Mouse (Mus musculus) neural tube, embryonic 12.5 days (tissue): ENCODE data around the gene Nfyb. TPM values are rescaled to one million over a fixed set of nuclear protein-coding genes. Genes with fewer than 3 reads are reported as not detected.

Experiments
- ATAC-seq: fragments of 200-750 bp; cut with Nextera tagmentation; 2 replicates; pipeline ENCODE4 v1.8.0; 2017; ENCODE audit warnings: low read depth, mild to moderate bottlenecking, moderate TSS enrichment, moderate library complexity; ENCODE audit not compliant: low FRiP score
- H3K27ac ChIP-seq: fragments of 300-500 bp; sonication (generic); 2 replicates; pipeline ENCODE4 v1.5.1; 2016
- H3K27me3 ChIP-seq: fragments of 300-500 bp; sonication (generic); replicated peaks from 2 replicates; pipeline ENCODE4 v1.6.1; 2016; ENCODE audit warnings: mild to moderate bottlenecking
- H3K36me3 ChIP-seq: fragments of 300-500 bp; sonication (generic); 2 replicates; pipeline ENCODE4 v1.6.1; 2016; ENCODE audit warnings: mild to moderate bottlenecking
- H3K4me1 ChIP-seq: fragments of 300-500 bp; sonication (generic); 2 replicates; pipeline ENCODE4 v1.6.1; 2016
- H3K4me2 ChIP-seq: fragments of 300-500 bp; sonication (generic); replicated peaks from 2 replicates; pipeline ENCODE4 v1.6.1; 2016; ENCODE audit warnings: mild to moderate bottlenecking
- H3K4me3 ChIP-seq: fragments of 300-500 bp; sonication (generic); 2 replicates; pipeline ENCODE4 v1.5.1; 2016
- H3K9ac ChIP-seq: fragments of 300-500 bp; sonication (generic); 2 replicates; pipeline ENCODE4 v1.6.1; 2016; ENCODE audit warnings: mild to moderate bottlenecking
- H3K9me3 ChIP-seq: fragments of 300-500 bp; sonication (generic); 2 replicates; pipeline ENCODE4 v1.6.1; 2016; ENCODE audit warnings: mild to moderate bottlenecking
- WGBS: fragments of 180-500 bp; shearing (Covaris S2); methylation state at CpG from one replicate; pipeline ENCODE4 v1.1.7; 2016; 5-methylcytosine and 5-hydroxymethylcytosine counted together
- polyA plus RNA-seq: library from polyadenylated mRNA; unstranded; fragments of >200 nt; fragmentation: Nextera tagmentation; extraction: Ambion mirVana; gene quantifications from 2 replicates; pipeline ENCODE4 v1.2.1, GENCODE M21; 2016

Gene Nfyb
- polyA plus RNA-seq, result 55.6 and 56.8 TPM in 2 replicates

- Histone ChIP-seq H3K4me3 (peak within 1 kb of the TSS; percentile 96), H3K4me1 (peaks cover 28% of the 10 kb centered on the region), H3K9me3 (no peaks in the 10 kb centered on the region), H3K4me2 (peak within 1 kb of the TSS; percentile 56), H3K27ac (peak within 1 kb of the TSS; percentile 100), H3K36me3 (peaks cover 15% of the 10 kb centered on the region), H3K9ac (peak within 1 kb of the TSS; percentile 99), H3K27me3 (no peaks in the 10 kb centered on the region)
- ATAC-seq, result peak; percentile 96
- WGBS, result 2% methylated on average over 66 of the region's 68 CpGs
Observed at GRCm38 (mm10) chr10:82763840-82764631, at the start of gene Nfyb. Gene Nfyb (minus strand): TSS chr10:82764144.

DNA sequence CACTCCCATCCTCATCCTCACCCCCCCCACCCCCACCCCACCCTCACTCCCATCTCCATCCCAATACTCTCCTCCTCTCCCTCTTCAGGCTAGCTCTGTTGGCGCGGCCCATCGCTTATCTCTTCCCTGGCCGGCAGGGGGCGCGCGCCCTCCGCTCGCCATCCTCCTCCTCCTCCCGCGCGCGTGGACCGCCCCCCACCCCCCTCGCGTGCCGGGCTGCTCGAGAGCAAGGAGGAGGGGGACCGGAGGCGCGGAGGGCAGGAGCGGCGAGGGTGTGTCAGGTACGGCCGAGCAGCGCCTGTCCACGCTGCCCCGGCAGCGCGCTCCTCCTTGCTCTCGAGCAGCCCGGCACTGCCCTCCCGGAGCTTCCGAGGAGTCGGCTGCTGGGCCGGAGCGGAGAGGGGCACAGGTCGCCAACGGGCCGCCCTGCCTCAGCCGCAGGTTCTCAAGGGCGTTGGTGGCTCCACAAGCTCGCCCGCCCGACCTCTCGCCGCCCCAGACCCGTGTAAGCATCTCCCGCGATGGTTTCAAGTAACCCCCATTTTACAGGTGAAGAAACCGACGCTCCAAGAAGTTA, 48.0 kb upstream of the Nfyb start:
- Histone ChIP-seq H3K9ac (peak overlapping the region; percentile 53), H3K36me3 (no peaks in the 10 kb centered on the region), H3K27me3 (no peaks in the 10 kb centered on the region), H3K9me3 (no peaks in the 10 kb centered on the region), H3K27ac (no peak overlapping the region), H3K4me1 (peaks cover 13% of the 10 kb centered on the region), H3K4me2 (peak overlapping the region; percentile 76), H3K4me3 (peak overlapping the region; percentile 54)
- peak; percentile 74 for ATAC-seq
- WGBS, result 6% methylated on average over 43 of the region's 52 CpGs

DNA sequence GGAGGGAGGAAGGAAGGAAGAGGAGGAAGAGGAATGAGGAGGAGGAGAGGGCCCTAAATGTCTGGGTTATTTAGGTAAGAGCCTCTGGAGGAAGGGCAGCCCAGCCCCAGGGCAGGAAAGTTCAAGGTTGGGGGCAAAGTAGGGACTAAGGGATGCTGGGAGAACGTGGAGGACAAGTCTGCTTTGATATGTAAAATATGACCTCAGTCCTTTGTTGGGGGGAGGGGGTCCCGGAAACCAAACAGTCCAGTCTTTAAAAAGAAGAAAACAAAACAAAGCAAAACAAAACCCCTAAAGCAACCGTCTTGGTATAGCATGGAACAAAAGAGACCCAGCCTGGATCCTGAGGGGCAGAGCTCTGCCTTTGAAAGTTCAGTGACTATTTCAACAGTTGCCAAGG, 45.4 kb upstream of the Nfyb start:
- Histone ChIP-seq H3K36me3 (no peaks in the 10 kb centered on the region), H3K27me3 (no peaks in the 10 kb centered on the region), H3K4me1 (peaks cover 13% of the 10 kb centered on the region), H3K9ac (no peak overlapping the region), H3K27ac (no peak overlapping the region), H3K4me2 (no peak overlapping the region), H3K9me3 (no peaks in the 10 kb centered on the region), H3K4me3 (no peak overlapping the region)
- no peak for ATAC-seq
- 7% methylated on average over 3 of the region's 3 CpGs for WGBS

DNA sequence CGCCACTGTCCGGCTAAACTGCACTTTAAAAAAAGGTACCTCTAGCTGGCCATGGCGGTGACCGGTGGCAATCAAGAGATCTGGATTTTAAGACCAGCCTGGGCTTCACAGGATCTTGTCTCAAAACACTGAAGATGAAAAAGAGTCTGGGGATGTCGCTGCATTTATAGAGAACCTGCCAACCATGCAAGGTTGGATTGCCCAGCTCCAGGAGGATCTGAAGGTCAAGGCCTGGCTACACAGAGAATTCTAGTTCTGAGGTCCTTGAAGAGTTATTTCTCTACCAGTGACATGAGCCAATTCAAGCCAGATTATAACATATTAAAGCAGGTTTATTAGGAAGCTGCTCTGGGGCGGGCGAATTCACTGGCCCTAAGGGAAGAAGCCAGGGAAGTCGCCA, 44.9 kb upstream of the Nfyb start:
- Histone ChIP-seq H3K4me2 (no peak overlapping the region), H3K27ac (no peak overlapping the region), H3K4me1 (peaks cover 9% of the 10 kb centered on the region), H3K9ac (no peak overlapping the region), H3K9me3 (no peaks in the 10 kb centered on the region), H3K36me3 (no peaks in the 10 kb centered on the region), H3K27me3 (no peaks in the 10 kb centered on the region), H3K4me3 (no peak overlapping the region)
- WGBS, result 76% methylated on average over 8 of the region's 8 CpGs
- ATAC-seq, result no peak

DNA sequence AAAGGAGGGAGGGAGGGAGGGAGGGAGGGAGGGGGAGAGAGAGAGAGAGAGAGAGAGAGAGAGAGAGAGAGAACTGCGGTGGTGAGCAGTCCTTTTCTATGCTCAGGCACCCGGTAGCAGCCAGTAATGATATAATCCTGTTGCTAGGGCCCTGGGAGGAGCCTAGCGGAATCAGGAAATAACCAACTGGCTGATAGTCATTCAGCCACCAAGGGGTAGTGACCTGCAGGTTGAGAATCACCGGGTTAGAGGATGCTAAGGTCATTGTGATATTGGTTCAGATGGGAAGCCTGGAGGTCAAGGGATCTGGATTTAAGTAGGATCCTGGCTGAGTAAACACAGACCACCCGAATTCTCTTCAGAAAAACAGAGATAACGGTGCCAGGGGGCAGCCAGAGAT, 44.2 kb upstream of the Nfyb start:
- Histone ChIP-seq H3K27me3 (no peaks in the 10 kb centered on the region), H3K4me1 (0 out of 2 replicates have a peak, but pooled peaks cover 7% of the 10 kb centered on the region), H3K4me3 (no peak overlapping the region), H3K4me2 (no peak overlapping the region), H3K36me3 (no peaks in the 10 kb centered on the region), H3K27ac (no peak overlapping the region), H3K9ac (no peak overlapping the region), H3K9me3 (no peaks in the 10 kb centered on the region)
- WGBS, result 64% methylated on average over 6 of the region's 6 CpGs
- no peak for ATAC-seq

GRCm38 (mm10) chr10:82807238-82807637, 43.3 kb upstream of the Nfyb start:
- no peak overlapping the region for H3K4me2 ChIP-seq
- 77% methylated on average over 7 of the region's 7 CpGs for WGBS
- H3K36me3 ChIP-seq, result no peaks in the 10 kb centered on the region
- no peak overlapping the region for H3K27ac ChIP-seq
- no peak overlapping the region for H3K4me3 ChIP-seq
- H3K27me3 ChIP-seq, result no peaks in the 10 kb centered on the region
- ATAC-seq, result no peak
- H3K9me3 ChIP-seq, result no peaks in the 10 kb centered on the region
- 0 out of 2 replicates have a peak, but pooled peaks cover 7% of the 10 kb centered on the region for H3K4me1 ChIP-seq
- H3K9ac ChIP-seq, result no peak overlapping the region

DNA sequence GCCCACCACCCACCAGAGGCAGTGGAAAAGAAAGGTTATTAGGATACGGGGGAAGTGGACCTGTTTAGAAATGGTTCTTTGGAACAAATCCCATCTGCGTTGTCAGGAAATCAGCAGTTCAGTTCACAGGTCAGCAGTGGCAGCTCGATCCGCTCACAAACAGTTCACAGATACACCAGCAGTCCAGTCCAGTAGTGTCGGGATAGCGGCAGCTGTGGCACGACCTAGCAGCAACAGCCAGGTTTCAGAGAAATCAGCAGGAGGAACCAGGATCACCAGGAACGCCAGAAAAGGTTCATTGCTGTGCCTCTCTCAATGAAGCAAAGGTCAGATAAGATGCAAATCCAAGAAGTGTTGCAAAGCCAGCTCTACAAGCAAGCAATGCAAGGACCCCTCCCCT, 42.5 kb upstream of the Nfyb start:
- H3K4me3 ChIP-seq, result no peak overlapping the region
- no peak overlapping the region for H3K4me2 ChIP-seq
- 0 out of 2 replicates have a peak, but pooled peaks cover 7% of the 10 kb centered on the region for H3K4me1 ChIP-seq
- H3K27ac ChIP-seq, result no peak overlapping the region
- no peaks in the 10 kb centered on the region for H3K9me3 ChIP-seq
- no peaks in the 10 kb centered on the region for H3K27me3 ChIP-seq
- H3K9ac ChIP-seq, result no peak overlapping the region
- ATAC-seq, result no peak
- no peaks in the 10 kb centered on the region for H3K36me3 ChIP-seq
- 88% methylated on average over 8 of the region's 8 CpGs for WGBS

- ATAC-seq, result no peak
- WGBS, result 83% methylated on average over 6 of the region's 6 CpGs
- H3K27ac ChIP-seq, result no peak overlapping the region
Observed at GRCm38 (mm10) chr10:82805111-82805510, 41.2 kb upstream of the Nfyb start.

DNA sequence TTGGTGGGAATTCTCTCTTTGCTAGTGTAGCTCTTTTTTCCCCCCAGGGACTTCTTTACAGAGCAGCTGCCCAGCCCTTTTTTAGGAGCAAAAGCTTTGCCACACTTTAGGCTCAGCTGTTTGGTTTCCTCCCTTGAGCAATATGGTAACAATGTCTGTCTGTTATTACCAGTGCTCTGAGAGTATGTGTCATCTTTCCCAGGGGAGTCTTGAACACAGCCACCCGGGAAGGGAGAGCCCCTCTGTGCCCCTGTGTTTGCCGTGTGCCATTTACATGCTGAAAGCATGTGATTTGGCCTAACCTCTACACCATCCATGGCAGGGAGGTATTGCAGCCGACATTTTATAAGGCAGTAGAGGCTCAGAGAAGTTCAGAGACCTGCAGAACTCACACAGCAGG, 40.5 kb upstream of the Nfyb start:
- 56% methylated on average over 3 of the region's 3 CpGs for WGBS
- no peaks in the 10 kb centered on the region for H3K9me3 ChIP-seq
- H3K9ac ChIP-seq, result no peak overlapping the region
- no peaks in the 10 kb centered on the region for H3K27me3 ChIP-seq
- no peak overlapping the region for H3K4me3 ChIP-seq
- H3K36me3 ChIP-seq, result no peaks in the 10 kb centered on the region
- H3K4me2 ChIP-seq, result no peak overlapping the region
- no peak overlapping the region for H3K27ac ChIP-seq
- ATAC-seq, result no peak
- 0 out of 2 replicates have a peak, but pooled peaks cover 7% of the 10 kb centered on the region for H3K4me1 ChIP-seq

More at GRCm38 (mm10) chr10:82805111-82805510, 41.2 kb upstream of the Nfyb start:
- no peak overlapping the region for H3K4me2 ChIP-seq
- H3K36me3 ChIP-seq, result no peaks in the 10 kb centered on the region
- no peak overlapping the region for H3K9ac ChIP-seq
- H3K4me1 ChIP-seq, result 0 out of 2 replicates have a peak, but pooled peaks cover 7% of the 10 kb centered on the region
- no peaks in the 10 kb centered on the region for H3K9me3 ChIP-seq
- H3K4me3 ChIP-seq, result no peak overlapping the region
- no peaks in the 10 kb centered on the region for H3K27me3 ChIP-seq

GRCm38 (mm10) chr10:82800094-82800493, 36.1 kb upstream of the Nfyb start:
- H3K4me1 ChIP-seq, result 0 out of 2 replicates have a peak, but pooled peaks cover 4% of the 10 kb centered on the region
- H3K27ac ChIP-seq, result no peak overlapping the region
- H3K9me3 ChIP-seq, result no peaks in the 10 kb centered on the region
- H3K27me3 ChIP-seq, result no peaks in the 10 kb centered on the region
- H3K9ac ChIP-seq, result no peak overlapping the region
- no peaks in the 10 kb centered on the region for H3K36me3 ChIP-seq
- H3K4me3 ChIP-seq, result no peak overlapping the region
- H3K4me2 ChIP-seq, result no peak overlapping the region
- ATAC-seq, result no peak
- 81% methylated on average over 5 of the region's 5 CpGs for WGBS

DNA sequence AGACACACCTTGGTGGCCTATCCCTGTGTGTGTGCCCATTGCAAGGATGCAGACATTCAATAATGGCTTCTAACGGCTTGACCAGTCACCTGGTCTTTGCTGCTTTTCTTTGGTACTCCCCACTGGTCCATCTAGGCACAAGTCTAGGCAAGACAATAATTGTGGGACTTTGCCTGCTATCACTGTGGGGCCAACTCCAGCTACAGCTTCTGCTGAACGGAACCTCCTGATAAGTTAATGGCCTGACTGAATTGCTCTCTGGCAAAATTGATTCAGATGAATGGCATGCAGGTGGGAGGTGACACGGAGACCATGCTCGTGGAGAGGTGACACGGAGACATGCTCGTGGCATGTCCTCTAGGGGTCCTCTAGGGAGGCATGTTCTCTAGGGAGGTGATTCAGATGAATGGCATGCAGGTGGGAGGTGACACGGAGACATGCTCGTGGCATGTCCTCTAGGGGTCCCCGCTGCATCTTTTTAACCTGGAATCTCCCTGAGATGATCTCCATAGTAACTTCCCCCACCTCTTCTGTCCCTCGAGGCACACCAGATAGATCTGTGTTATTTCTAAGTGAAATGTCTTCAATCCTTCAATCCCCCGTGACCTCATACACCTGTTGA, 34.5 kb upstream of the Nfyb start:
- ATAC-seq, result no peak
- no peak overlapping the region for H3K27ac ChIP-seq
- no peaks in the 10 kb centered on the region for H3K27me3 ChIP-seq
- H3K9ac ChIP-seq, result no peak overlapping the region
- H3K4me2 ChIP-seq, result no peak overlapping the region
- no peaks in the 10 kb centered on the region for H3K36me3 ChIP-seq
- no peak overlapping the region for H3K4me3 ChIP-seq
- no peaks in the 10 kb centered on the region for H3K4me1 ChIP-seq
- H3K9me3 ChIP-seq, result no peaks in the 10 kb centered on the region
- 66% methylated on average over 11 of the region's 11 CpGs for WGBS

DNA sequence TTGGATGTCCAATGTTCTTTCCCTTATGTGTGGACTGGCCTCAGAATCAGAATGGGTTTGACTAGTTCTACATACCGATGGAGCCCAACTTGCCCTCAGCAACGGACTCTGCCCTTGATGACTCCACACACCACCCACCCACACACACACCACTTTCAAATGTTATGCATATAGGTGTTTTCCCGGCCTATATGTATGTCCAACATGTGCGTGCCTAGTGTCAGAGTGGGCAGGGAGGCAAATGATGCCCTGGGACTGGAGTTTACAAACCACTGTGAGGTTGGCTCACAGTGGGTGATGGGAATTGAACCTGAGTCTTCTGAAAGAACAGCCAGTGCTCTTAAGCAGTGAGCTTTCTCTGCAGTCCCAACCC, 33.2 kb upstream of the Nfyb start:
- no peak overlapping the region for H3K4me3 ChIP-seq
- no peaks in the 10 kb centered on the region for H3K36me3 ChIP-seq
- H3K9ac ChIP-seq, result no peak overlapping the region
- no peaks in the 10 kb centered on the region for H3K9me3 ChIP-seq
- no peaks in the 10 kb centered on the region for H3K4me1 ChIP-seq
- ATAC-seq, result no peak
- no peak overlapping the region for H3K4me2 ChIP-seq
- no peak overlapping the region for H3K27ac ChIP-seq
- 84% methylated on average over 4 of the region's 4 CpGs for WGBS
- H3K27me3 ChIP-seq, result no peaks in the 10 kb centered on the region
